Mouse (Mus musculus) ES-Bruce4 (cell line): ENCODE data around the gene Cd83. TPM values are rescaled to one million over a fixed set of nuclear protein-coding genes. Genes with fewer than 3 reads are reported as not detected.
A peak's percentile ranks its signal among the peaks of the same experiment; 100 is the strongest.

ENCODE experiments used
- H3K27ac ChIP-seq: 2 replicates; pipeline ENCODE4 v1.5.1; 2012; ENCODE audit warnings: low read length, inconsistent platforms; ENCODE audit not compliant: insufficient read depth
- H3K27me3 ChIP-seq: 2 replicates; pipeline ENCODE4 v1.6.1; 2012; ENCODE audit warnings: mild to moderate bottlenecking, low read length, inconsistent platforms; ENCODE audit not compliant: control insufficient read depth, poor library complexity, insufficient read depth, severe bottlenecking
- H3K36me3 ChIP-seq: 2 replicates; pipeline ENCODE4 v1.6.1; 2012; ENCODE audit warnings: inconsistent platforms, mild to moderate bottlenecking, low read length, moderate library complexity; ENCODE audit not compliant: control insufficient read depth, poor library complexity, insufficient read depth, severe bottlenecking
- H3K4me1 ChIP-seq: one replicate; pipeline ENCODE4 v1.8.1; 2011; ENCODE audit warnings: low read length; ENCODE audit not compliant: control insufficient read depth, insufficient read depth
- H3K4me3 ChIP-seq: 2 replicates; pipeline ENCODE4 v1.5.1; 2011; ENCODE audit warnings: low read depth, mild to moderate bottlenecking, low read length
- H3K9ac ChIP-seq: 2 replicates; pipeline ENCODE4 v1.6.1; 2012; ENCODE audit warnings: low read depth, mild to moderate bottlenecking, inconsistent platforms; ENCODE audit not compliant: poor library complexity, severe bottlenecking
- H3K9me3 ChIP-seq: replicated peaks from 2 replicates; pipeline ENCODE4 v1.6.1; 2012; ENCODE audit warnings: mild to moderate bottlenecking, low read length, inconsistent platforms; ENCODE audit not compliant: control insufficient read depth, poor library complexity, insufficient read depth, severe bottlenecking
- CTCF ChIP-seq: IDR thresholded peaks from one replicate; pipeline ENCODE4 v1.8.1; 2011; ENCODE audit warnings: low read depth, low read length
- EP300 ChIP-seq: IDR thresholded peaks from 2 replicates; pipeline ENCODE4 v1.6.1; 2011; ENCODE audit warnings: low read depth, low read length; ENCODE audit not compliant: insufficient read depth
- POLR2A ChIP-seq: IDR thresholded peaks from one replicate; pipeline ENCODE4 v1.8.1; 2011; ENCODE audit warnings: low read length; ENCODE audit not compliant: insufficient read depth
- polyA plus RNA-seq: library from polyadenylated mRNA; stranded (reverse); fragments of >200 nt; gene quantifications from 2 replicates; pipeline ENCODE4 v1.2.4, GENCODE M21; 2011; ENCODE audit warnings: low read depth; ENCODE audit not compliant: missing spikeins, insufficient read depth, insufficient read length

Cd83 gene
- polyA plus RNA-seq, 1 experiment, result 0.46 TPM

GRCm38 (mm10) chr13:43801961-43802360 is 17.4 kb downstream of the Cd83 start:
- Histone ChIP-seq H3K36me3 (no peaks in the 10 kb centered on the region), H3K9me3 (no peaks in the 10 kb centered on the region), H3K4me3 (no peak overlapping the region), H3K27me3 (no peaks in the 10 kb centered on the region), H3K9ac (no peak overlapping the region), H3K27ac (no peak overlapping the region), H3K4me1 (no peaks in the 10 kb centered on the region)
- TF ChIP-seq POLR2A, result no peak
- no peak for TF ChIP-seq EP300
- no peak for TF ChIP-seq CTCF

- Histone ChIP-seq H3K9ac (no peak overlapping the region), H3K4me3 (no peak overlapping the region), H3K27ac (no peak overlapping the region), H3K36me3 (no peaks in the 10 kb centered on the region), H3K9me3 (no peaks in the 10 kb centered on the region), H3K27me3 (no peaks in the 10 kb centered on the region), H3K4me1 (no peaks in the 10 kb centered on the region)
- no peak for TF ChIP-seq POLR2A
- TF ChIP-seq CTCF, result no peak
- no peak for TF ChIP-seq EP300
Measured at GRCm38 (mm10) chr13:43802361-43803137, 18.0 kb downstream of the Cd83 start.

- Histone ChIP-seq H3K4me1 (no peaks in the 10 kb centered on the region), H3K27ac (no peak overlapping the region), H3K36me3 (no peaks in the 10 kb centered on the region), H3K4me3 (no peak overlapping the region), H3K27me3 (no peaks in the 10 kb centered on the region), H3K9ac (no peak overlapping the region), H3K9me3 (no peaks in the 10 kb centered on the region)
- TF ChIP-seq EP300 (no peak), POLR2A (no peak), CTCF (peak; percentile 19)
Measured at GRCm38 (mm10) chr13:43804648-43805047, 20.1 kb downstream of the Cd83 start.

- Histone ChIP-seq H3K36me3 (no peaks in the 10 kb centered on the region), H3K27me3 (no peaks in the 10 kb centered on the region)
Measured at GRCm38 (mm10) chr13:43805159-43805758, 20.7 kb downstream of the Cd83 start.

GRCm38 (mm10) chr13:43806371-43807271 is 22.0 kb downstream of the Cd83 start:
- Histone ChIP-seq H3K27ac (no peak overlapping the region), H3K9me3 (no peaks in the 10 kb centered on the region), H3K9ac (no peak overlapping the region), H3K27me3 (no peaks in the 10 kb centered on the region), H3K36me3 (no peaks in the 10 kb centered on the region), H3K4me1 (peaks cover 2% of the 10 kb centered on the region), H3K4me3 (no peak overlapping the region)
- TF ChIP-seq EP300 (no peak), CTCF (no peak), POLR2A (no peak)

More at GRCm38 (mm10) chr13:43805159-43805758, 20.7 kb downstream of the Cd83 start:
- no peak overlapping the region for H3K27ac ChIP-seq
- H3K9me3 ChIP-seq, result no peaks in the 10 kb centered on the region
- peaks cover 2% of the 10 kb centered on the region for H3K4me1 ChIP-seq
- H3K4me3 ChIP-seq, result no peak overlapping the region
- no peak overlapping the region for H3K9ac ChIP-seq
- no peak for TF ChIP-seq POLR2A
- no peak for TF ChIP-seq EP300
- no peak for TF ChIP-seq CTCF
